Mouse (Mus musculus) limb, embryonic 12.5 days (tissue): ENCODE measurements around the gene Nid1. TPM values are rescaled to one million over a fixed set of nuclear protein-coding genes. Genes with fewer than 3 reads are reported as not detected.
"Not testable (repeated sequence)": the region's sequence is repeated elsewhere in the genome, so short reads cannot be mapped to it uniquely, and the experiment has no call there.

Experiments
- ATAC-seq: fragments of 200-750 bp; cut with Nextera tagmentation; 2 replicates; pipeline ENCODE4 v1.8.0; 2017; ENCODE audit warnings: low read depth, moderate TSS enrichment; ENCODE audit not compliant: insufficient number of reproducible peaks, insufficient read depth, low FRiP score, low TSS enrichment
- H3K27ac ChIP-seq: fragments of 300-500 bp; sonication (generic); 2 replicates; pipeline ENCODE4 v1.5.1; 2016; ENCODE audit warnings: mild to moderate bottlenecking, moderate library complexity
- H3K27me3 ChIP-seq: fragments of 300-500 bp; sonication (generic); 2 replicates; pipeline ENCODE4 v1.6.1; 2016; ENCODE audit warnings: mild to moderate bottlenecking, moderate library complexity
- H3K36me3 ChIP-seq: fragments of 300-500 bp; sonication (generic); 2 replicates; pipeline ENCODE4 v1.6.1; 2016; ENCODE audit warnings: mild to moderate bottlenecking, moderate library complexity
- H3K4me1 ChIP-seq: fragments of 300-500 bp; sonication (generic); replicated peaks from 2 replicates; pipeline ENCODE4 v1.6.1; 2016
- H3K4me2 ChIP-seq: fragments of 300-500 bp; sonication (generic); 2 replicates; pipeline ENCODE4 v1.6.1; 2016; ENCODE audit warnings: mild to moderate bottlenecking, moderate library complexity
- H3K4me3 ChIP-seq: fragments of 300-500 bp; sonication (generic); replicated peaks from 2 replicates; pipeline ENCODE4 v1.5.1; 2016; ENCODE audit warnings: mild to moderate bottlenecking
- H3K9ac ChIP-seq: fragments of 300-500 bp; sonication (generic); replicated peaks from 2 replicates; pipeline ENCODE4 v1.6.1; 2016; ENCODE audit warnings: mild to moderate bottlenecking, moderate library complexity
- H3K9me3 ChIP-seq: fragments of 300-500 bp; sonication (generic); 2 replicates; pipeline ENCODE4 v1.6.1; 2016; ENCODE audit warnings: mild to moderate bottlenecking, moderate library complexity
- WGBS: fragments of 180-500 bp; shearing (Covaris S2); methylation state at CpG from one replicate; pipeline ENCODE4 v1.1.7; 2016; 5-methylcytosine and 5-hydroxymethylcytosine counted together
- polyA plus RNA-seq: library from polyadenylated mRNA; unstranded; fragments of >200 nt; fragmentation: Nextera tagmentation; extraction: Ambion mirVana; gene quantifications from 2 replicates; pipeline ENCODE4 v1.2.1, GENCODE M21; 2016

Gene Nid1
- polyA plus RNA-seq, 1 experiment from 2014 or later: 27.0 TPM

GRCm38 (mm10) chr13:13523625-13524584 lies 86.6 kb downstream of the Nid1 start:
- 88% methylated on average over 9 of the region's 9 CpGs for WGBS
- Histone ChIP-seq H3K4me3 (no peak overlapping the region), H3K4me1 (peaks cover 6% of the 10 kb centered on the region; the same call in 1 of the 2 replicates), H3K36me3 (no peaks in the 10 kb centered on the region), H3K9ac (no peak overlapping the region), H3K27me3 (no peaks in the 10 kb centered on the region), H3K27ac (no peak overlapping the region), H3K4me2 (no peak overlapping the region), H3K9me3 (no peaks in the 10 kb centered on the region)
- ATAC-seq: no peak

GRCm38 (mm10) chr13:13525205-13525604 lies 87.9 kb downstream of the Nid1 start:
- Histone ChIP-seq H3K9ac (no peak overlapping the region), H3K4me1 (peaks cover 6% of the 10 kb centered on the region; the same call in 1 of the 2 replicates), H3K4me2 (no peak overlapping the region), H3K9me3 (no peaks in the 10 kb centered on the region), H3K4me3 (no peak overlapping the region), H3K36me3 (no peaks in the 10 kb centered on the region), H3K27me3 (no peaks in the 10 kb centered on the region), H3K27ac (no peak overlapping the region)
- WGBS: 89% methylated on average over 2 of the region's 2 CpGs
- no peak for ATAC-seq

GRCm38 (mm10) chr13:13525877-13526276 lies 88.5 kb downstream of the Nid1 start:
- Histone ChIP-seq H3K4me1 (peaks cover 6% of the 10 kb centered on the region; the same call in 1 of the 2 replicates), H3K36me3 (no peaks in the 10 kb centered on the region), H3K27ac (no peak overlapping the region), H3K4me3 (no peak overlapping the region), H3K9ac (no peak overlapping the region), H3K4me2 (no peak overlapping the region), H3K9me3 (no peaks in the 10 kb centered on the region), H3K27me3 (no peaks in the 10 kb centered on the region)
- no peak for ATAC-seq
- 75% methylated on average over 5 of the region's 5 CpGs for WGBS

- H3K9me3 ChIP-seq: no peaks in the 10 kb centered on the region
- no peak overlapping the region for H3K4me2 ChIP-seq
- ATAC-seq: no peak
- no peak overlapping the region for H3K9ac ChIP-seq
- H3K36me3 ChIP-seq: no peaks in the 10 kb centered on the region
- no peak overlapping the region for H3K4me3 ChIP-seq
- no peak overlapping the region for H3K27ac ChIP-seq
- H3K27me3 ChIP-seq: no peaks in the 10 kb centered on the region
- 60% methylated on average over 11 of the region's 11 CpGs for WGBS
- H3K4me1 ChIP-seq: peaks cover 5% of the 10 kb centered on the region; the same call in 1 of the 2 replicates
Observed at GRCm38 (mm10) chr13:13529115-13529542, 91.8 kb downstream of the Nid1 start.

- Histone ChIP-seq H3K9me3 (no peaks in the 10 kb centered on the region), H3K4me1 (no peaks in the 10 kb centered on the region), H3K27me3 (no peaks in the 10 kb centered on the region), H3K4me3 (no peak overlapping the region), H3K9ac (no peak overlapping the region), H3K36me3 (no peaks in the 10 kb centered on the region), H3K4me2 (no peak overlapping the region), H3K27ac (no peak overlapping the region)
- no peak for ATAC-seq
- 91% methylated on average over 4 of the region's 4 CpGs for WGBS
Observed at GRCm38 (mm10) chr13:13530913-13531312, 93.6 kb downstream of the Nid1 start.

DNA sequence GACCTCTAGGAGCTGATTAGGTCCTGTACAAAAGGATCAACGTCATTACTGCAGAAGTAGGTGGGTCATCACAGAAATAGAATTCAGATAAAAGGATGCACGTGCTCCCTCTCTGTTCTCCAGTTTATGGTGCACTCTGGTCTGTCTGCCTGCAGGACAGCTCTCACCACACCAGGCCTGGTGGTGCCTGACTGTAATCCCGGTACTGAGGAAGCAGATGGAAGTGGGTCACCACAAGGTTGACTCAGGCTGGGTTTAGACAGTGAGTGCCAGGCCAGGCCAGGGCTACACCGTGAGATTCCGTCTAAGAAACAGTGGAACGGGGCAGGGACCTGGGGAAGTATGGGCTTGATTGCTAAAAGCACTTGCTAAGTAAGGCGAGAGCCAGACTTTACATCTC lies 94.6 kb downstream of the Nid1 start:
- ATAC-seq: peak; percentile 20; the same call in 1 of the 2 replicates
- H3K9me3 ChIP-seq: no peaks in the 10 kb centered on the region
- no peaks in the 10 kb centered on the region for H3K36me3 ChIP-seq
- no peak overlapping the region for H3K9ac ChIP-seq
- 82% methylated on average over 7 of the region's 7 CpGs for whole genome bisulfite sequencing
- no peak overlapping the region for H3K4me2 ChIP-seq
- H3K4me3 ChIP-seq: no peak overlapping the region
- no peaks in the 10 kb centered on the region for H3K4me1 ChIP-seq
- no peak overlapping the region for H3K27ac ChIP-seq
- no peaks in the 10 kb centered on the region for H3K27me3 ChIP-seq

DNA sequence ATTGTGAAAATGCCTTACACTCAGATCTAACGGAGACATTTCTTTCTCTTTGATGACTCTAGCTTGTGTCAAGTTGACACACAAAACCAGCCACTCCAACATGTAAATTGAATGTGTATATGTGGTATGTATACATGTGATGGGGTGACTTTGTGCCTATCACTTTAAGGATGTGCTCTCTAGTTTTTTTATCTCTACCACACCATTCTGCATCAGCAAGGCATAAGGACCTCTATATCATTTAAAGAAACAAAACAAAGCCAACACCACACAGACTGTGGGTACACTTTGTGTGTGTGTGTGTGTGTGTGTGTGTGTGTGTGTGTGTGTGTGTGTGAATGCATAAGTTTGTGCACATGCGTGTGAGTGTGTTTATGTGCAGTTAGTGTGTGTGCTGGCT lies 99.2 kb downstream of the Nid1 start:
- Histone ChIP-seq H3K27me3 (no peaks in the 10 kb centered on the region), H3K36me3 (no peaks in the 10 kb centered on the region), H3K9me3 (no peaks in the 10 kb centered on the region), H3K4me1 (0 out of 2 replicates have a peak, but pooled peaks cover 5% of the 10 kb centered on the region), H3K4me2 (no peak overlapping the region), H3K9ac (no peak overlapping the region), H3K27ac (no peak overlapping the region), H3K4me3 (no peak overlapping the region)
- WGBS: 90% methylated on average over 2 of the region's 2 CpGs
- ATAC-seq: no peak

- WGBS: 80% methylated on average over 2 of the region's 2 CpGs
- Histone ChIP-seq H3K27me3 (no peaks in the 10 kb centered on the region), H3K36me3 (no peaks in the 10 kb centered on the region), H3K9me3 (no peaks in the 10 kb centered on the region), H3K4me2 (no peak overlapping the region), H3K9ac (no peak overlapping the region), H3K27ac (no peak overlapping the region), H3K4me1 (0 out of 2 replicates have a peak, but pooled peaks cover 5% of the 10 kb centered on the region), H3K4me3 (no peak overlapping the region)
- ATAC-seq: no peak
Observed at GRCm38 (mm10) chr13:13537272-13538015, 100.1 kb downstream of the Nid1 start.

DNA sequence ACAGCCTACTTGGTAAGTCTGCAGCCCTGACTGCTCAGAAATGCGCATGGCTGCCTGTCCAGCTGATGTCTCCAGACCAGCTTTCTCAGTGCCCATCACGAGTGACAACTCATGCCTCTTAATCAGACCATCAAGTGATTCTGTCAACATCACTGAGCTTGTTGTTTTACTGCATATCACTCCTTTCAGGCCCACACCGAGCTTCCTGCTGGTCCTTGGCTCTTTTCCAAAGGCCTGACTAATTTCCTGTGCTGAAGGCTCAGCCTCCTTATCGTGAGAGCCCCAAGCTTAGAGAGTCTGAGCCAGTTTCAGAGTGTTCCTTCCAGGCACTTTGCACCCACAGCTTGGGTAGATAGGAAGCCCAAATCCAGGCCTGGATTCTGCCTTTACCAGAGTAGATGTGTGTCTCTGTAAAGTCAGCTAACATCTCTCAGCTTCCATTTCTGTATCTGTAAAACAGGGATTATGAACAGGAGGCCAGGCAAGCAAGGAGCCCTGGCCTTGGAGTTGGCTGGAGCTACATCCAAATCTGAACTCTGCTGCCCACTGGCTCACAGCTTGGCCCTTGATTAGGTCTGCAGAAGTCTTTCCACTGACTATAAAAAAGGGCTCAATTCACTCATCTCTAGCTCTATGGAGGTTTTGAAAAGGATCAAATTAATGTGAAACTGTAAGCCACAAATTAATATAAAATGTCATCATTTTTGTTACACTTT lies 101.4 kb downstream of the Nid1 start:
- H3K4me3 ChIP-seq: no peak overlapping the region
- no peaks in the 10 kb centered on the region for H3K9me3 ChIP-seq
- H3K4me1 ChIP-seq: 0 out of 2 replicates have a peak, but pooled peaks cover 5% of the 10 kb centered on the region
- no peak overlapping the region for H3K4me2 ChIP-seq
- H3K36me3 ChIP-seq: no peaks in the 10 kb centered on the region
- H3K9ac ChIP-seq: no peak overlapping the region
- no peak overlapping the region for H3K27ac ChIP-seq
- H3K27me3 ChIP-seq: no peaks in the 10 kb centered on the region
- no peak for ATAC-seq
- 38% methylated on average over 4 of the region's 4 CpGs for WGBS

GRCm38 (mm10) chr13:13543073-13543472 lies 105.7 kb downstream of the Nid1 start:
- 95% methylated on average over 10 of the region's 10 CpGs for WGBS
- H3K9ac ChIP-seq, H3K4me3 ChIP-seq, H3K27ac ChIP-seq, H3K9me3 ChIP-seq, H3K4me2 ChIP-seq, H3K27me3 ChIP-seq, ATAC-seq, H3K36me3 ChIP-seq, H3K4me1 ChIP-seq: not testable (repeated sequence)

DNA sequence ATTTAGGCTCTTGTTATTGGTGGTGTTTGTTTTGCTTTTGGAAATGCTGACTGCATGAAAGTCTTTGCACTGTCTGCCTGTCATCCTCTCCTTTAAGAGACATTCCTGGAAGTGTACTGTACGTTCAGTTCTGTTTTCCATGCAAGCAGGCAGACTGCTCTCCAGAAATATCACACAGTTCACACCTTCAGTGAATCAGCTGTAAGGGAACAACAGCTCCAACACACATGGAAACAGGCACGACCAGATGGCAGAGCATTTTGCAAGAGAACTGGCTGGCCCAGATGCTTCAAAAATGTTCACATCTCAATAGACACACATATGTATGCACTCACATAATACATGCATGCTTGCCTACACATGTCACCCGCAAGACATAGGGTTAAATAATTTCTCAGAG lies 109.4 kb downstream of the Nid1 start:
- ATAC-seq: no peak
- 66% methylated on average over 3 of the region's 3 CpGs for WGBS
- H3K27ac ChIP-seq: no peak overlapping the region
- no peaks in the 10 kb centered on the region for H3K27me3 ChIP-seq
- H3K9me3 ChIP-seq: peaks cover 4% of the 10 kb centered on the region; the same call in 1 of the 2 replicates
- no peak overlapping the region for H3K4me3 ChIP-seq
- H3K9ac ChIP-seq: no peak overlapping the region
- H3K36me3 ChIP-seq: no peaks in the 10 kb centered on the region
- H3K4me1 ChIP-seq: no peaks in the 10 kb centered on the region
- H3K4me2 ChIP-seq: no peak overlapping the region
